Mouse (Mus musculus) MEL (cell line): ENCODE measurements at regions not wholly inside any gene's neighbourhood (a gene's known extent, or its start where the extent isn't known, plus 50 kb on each side); places are given as distances from the start of the nearest gene placed in this dataset.

ENCODE experiments used
- CTCF ChIP-seq, 3 experiments: IDR thresholded peaks in 2 of 3; conservative IDR thresholded peaks in 1 of 3; 2 replicates each; pipeline ENCODE4 v1.5.1; 2011 to 2012; ENCODE audit warnings: low read length in 3 of 3, low read depth in 2 of 3, mild to moderate bottlenecking in 2 of 3, improper control_type of control experiment in 1 of 3, inconsistent platforms in 1 of 3, mixed read lengths in 1 of 3, moderate library complexity in 1 of 3; ENCODE audit not compliant: control insufficient read depth in 1 of 3, insufficient read depth in 1 of 3, poor library complexity in 1 of 3, severe bottlenecking in 1 of 3
- GATA1 ChIP-seq: IDR thresholded peaks from 2 replicates; pipeline ENCODE4 v1.6.1; 2011; ENCODE audit warnings: low read depth, low read length, improper control_type of control experiment
- HCFC1 ChIP-seq: IDR thresholded peaks from 2 replicates; pipeline ENCODE4 v1.6.1; 2012; ENCODE audit warnings: low read depth, mild to moderate bottlenecking, inconsistent platforms, low read length, improper control_type of control experiment, moderate library complexity
- MEF2A ChIP-seq: IDR thresholded peaks from 2 replicates; pipeline ENCODE4 v1.6.1; 2014; ENCODE audit warnings: low read depth, mild to moderate bottlenecking, inconsistent platforms, low read length, improper control_type of control experiment; ENCODE audit not compliant: poor library complexity, insufficient replicate concordance, severe bottlenecking; ENCODE audit errors: extremely low read depth
- POLR2A ChIP-seq, 2 experiments: IDR thresholded peaks; 2 replicates each; pipeline ENCODE4 v1.6.1; 2011 to 2012; ENCODE audit warnings: low read length in 2 of 2, mild to moderate bottlenecking in 2 of 2, control low read depth in 1 of 2, improper control_type of control experiment in 1 of 2, low read depth in 1 of 2, moderate library complexity in 1 of 2; ENCODE audit not compliant: control insufficient read depth in 1 of 2, insufficient read depth in 1 of 2, poor library complexity in 1 of 2

GRCm38 (mm10) chr3:99822735-99823134, 62.5 kb upstream of the Spag17 start:
- no peak for TF ChIP-seq HCFC1
- no peak for TF ChIP-seq POLR2A (IDR thresholded peaks at IDR 0.05; ENCODE audit: control insufficient read depth in 1 of 2, insufficient read depth in 1 of 2, low read depth in 1 of 2, low read length in 2 of 2, poor library complexity in 1 of 2)
- TF ChIP-seq MEF2A: no peak
- TF ChIP-seq CTCF (IDR thresholded peaks at IDR 0.05 in 2 of 3, conservative IDR thresholded peaks at IDR 0.05 in 1 of 3; ENCODE audit: control insufficient read depth in 1 of 3, insufficient read depth in 1 of 3, low read depth in 2 of 3, low read length in 3 of 3, poor library complexity in 1 of 3, severe bottlenecking in 1 of 3): no peak
- TF ChIP-seq GATA1: no peak
